23 mouse cellular contexts compared by ENCODE assay signal in genomic region chr10:68935843-68936242, GRCm38 (mm10).
DNase-seq lines count a peak whose midpoint lies in the region; ATAC-seq lines count a peak whose summit lies in the region.
"Had no signal": no experiment of that assay in that cellular context is flagged by ENCODE, and none has a peak within 500 bp of the region (broad histone marks: within the 10 kb centered on the region; RNA-seq: fewer than 3 reads in every experiment).

No protein-coding gene starts in this region.

- no peaks in the 10 kb centered on the region for H3K9me3 ChIP-seq in kidney, embryonic 15.5 days (replicated peaks)
- no peaks in the 10 kb centered on the region for H3K9me3 ChIP-seq in hindbrain, embryonic 12.5 days (replicated peaks)
- H3K9me3 ChIP-seq: heart, embryonic 15.5 days; intestine, embryonic 15.5 days; limb, embryonic 15.5 days; liver, embryonic 15.5 days; midbrain, embryonic 13.5 days had no signal

- no peak for ATAC-seq in kidney, embryonic 15.5 days (replicated peaks; ENCODE audit: low FRiP score)
- no peak for ATAC-seq in hindbrain, embryonic 12.5 days (ENCODE audit: low FRiP score)
- ATAC-seq: CD4-positive, CD25-positive, alpha-beta regulatory T cell, adult 4 months; hindbrain, embryonic 16.5 days; intestine, embryonic 15.5 days; midbrain, embryonic 13.5 days had no signal

- peak; percentile 3 for DNase-seq in adrenal gland, adult 2 months
- no peak for DNase-seq in adrenal gland, postnatal 4 days (ENCODE audit: low spot score in 2 of 2)
- DNase-seq in kidney, postnatal 10 days, result peak; percentile 24
- DNase-seq in lung, postnatal 10 days, result peak; percentile 5
- DNase-seq in lung, postnatal 36 days, result no peak
- DNase-seq in cerebellum, postnatal 10 days, result no peak
- DNase-seq: adrenal gland, postnatal 10 days; cerebellum, adult 8-10 months; gastrocnemius, adult 2 months; heart, postnatal 4 days; lung, postnatal 14 days; right cerebral cortex, postnatal 14 days had no signal

- no peaks in the 10 kb centered on the region for H3K27me3 ChIP-seq in kidney, embryonic 15.5 days
- no peaks in the 10 kb centered on the region for H3K27me3 ChIP-seq in hindbrain, embryonic 12.5 days
- H3K27me3 ChIP-seq: heart, embryonic 15.5 days; intestine, embryonic 15.5 days; liver, embryonic 15.5 days; megakaryocyte, embryonic 14.5 days; midbrain, embryonic 13.5 days had no signal

- no peak overlapping the region for H3K9ac ChIP-seq in kidney, embryonic 15.5 days
- H3K9ac ChIP-seq in hindbrain, embryonic 12.5 days, result no peak overlapping the region
- H3K9ac ChIP-seq: heart, embryonic 15.5 days; intestine, embryonic 15.5 days; limb, embryonic 15.5 days; liver, embryonic 15.5 days; midbrain, embryonic 13.5 days had no signal

- no peak overlapping the region for H3K4me2 ChIP-seq in kidney, embryonic 15.5 days
- H3K4me2 ChIP-seq in hindbrain, embryonic 12.5 days (replicated peaks), result no peak overlapping the region
- H3K4me2 ChIP-seq: heart, embryonic 15.5 days; intestine, embryonic 15.5 days; limb, embryonic 15.5 days; liver, embryonic 15.5 days; midbrain, embryonic 13.5 days had no signal

- no peaks in the 10 kb centered on the region for H3K4me1 ChIP-seq in kidney, embryonic 15.5 days
- H3K4me1 ChIP-seq in hindbrain, embryonic 12.5 days, result no peaks in the 10 kb centered on the region
- H3K4me1 ChIP-seq: heart, embryonic 15.5 days; intestine, embryonic 15.5 days; liver, embryonic 15.5 days; megakaryocyte, embryonic 14.5 days; midbrain, embryonic 13.5 days had no signal

- no peaks in the 10 kb centered on the region for H3K36me3 ChIP-seq in kidney, embryonic 15.5 days
- H3K36me3 ChIP-seq in hindbrain, embryonic 12.5 days, result no peaks in the 10 kb centered on the region
- H3K36me3 ChIP-seq: heart, embryonic 15.5 days; intestine, embryonic 15.5 days; limb, embryonic 15.5 days; liver, embryonic 15.5 days; midbrain, embryonic 13.5 days had no signal

- 76% methylated on average over 5 of the region's 5 CpGs for WGBS in kidney, embryonic 15.5 days
- 87% methylated on average over 5 of the region's 5 CpGs for WGBS in hindbrain, embryonic 12.5 days

- H3K27ac ChIP-seq in kidney, embryonic 15.5 days, result no peak overlapping the region
- no peak overlapping the region for H3K27ac ChIP-seq in hindbrain, embryonic 12.5 days
- H3K27ac ChIP-seq: gastrocnemius, adult 2 months; heart, embryonic 15.5 days; intestine, embryonic 15.5 days; limb, embryonic 15.5 days; liver, embryonic 15.5 days; midbrain, embryonic 13.5 days; stomach, postnatal 0 days had no signal

- H3K4me3 ChIP-seq in kidney, embryonic 15.5 days (replicated peaks), result no peak overlapping the region
- no peak overlapping the region for H3K4me3 ChIP-seq in hindbrain, embryonic 12.5 days
- H3K4me3 ChIP-seq: gastrocnemius, adult 2 months; heart, embryonic 15.5 days; intestine, embryonic 15.5 days; limb, embryonic 15.5 days; liver, embryonic 15.5 days; megakaryocyte, embryonic 14.5 days; midbrain, embryonic 13.5 days had no signal

Comparison
In these comparisons a context has a peak if more than half of its experiments do, and no peak if none do; other contexts are left out.
1. DNase-seq: peak in adrenal gland, adult 2 months (single experiment), kidney, postnatal 10 days (single experiment) and lung, postnatal 10 days (single experiment); none in adrenal gland, postnatal 4 days (0 of 2), lung, postnatal 36 days (single experiment) and cerebellum, postnatal 10 days (0 of 2).